15 mouse cellular contexts compared by ENCODE assay signal in the genomic region with DNA sequence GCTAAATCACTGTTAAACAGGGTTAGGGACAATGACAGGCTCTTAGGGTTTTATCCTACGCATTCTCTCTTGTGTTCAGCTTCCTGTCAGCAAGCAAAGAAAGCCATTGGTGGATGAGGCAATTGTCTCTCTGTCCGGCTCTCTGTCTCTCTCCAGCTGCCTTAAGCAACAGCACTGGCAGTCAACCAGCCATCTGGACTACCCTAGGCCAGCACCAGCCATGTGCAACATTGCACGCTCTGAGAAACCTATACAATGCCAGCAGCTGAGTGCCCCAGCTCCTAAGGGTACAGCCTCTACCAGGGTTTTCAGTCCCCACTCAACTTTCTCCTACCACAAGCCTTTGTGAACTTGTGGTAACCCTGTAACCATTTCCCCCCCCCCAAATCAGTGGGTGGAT. TPM values are rescaled to one million over a fixed set of nuclear protein-coding genes. Genes with fewer than 3 reads are reported as not detected.
A peak's percentile ranks its signal among the peaks of the same experiment; 100 is the strongest.
DNase-seq lines count a peak whose midpoint lies in the region; ATAC-seq and TF ChIP-seq lines count a peak whose summit lies in the region.
"Had no signal": no experiment of that assay in that cellular context is flagged by ENCODE, and none has a peak within 500 bp of the region (broad histone marks: within the 10 kb centered on the region; RNA-seq: fewer than 3 reads in every experiment).

No protein-coding gene starts in this region.

- no peak overlapping the region for H3K4me2 ChIP-seq in heart, embryonic 11.5 days
- no peak overlapping the region for H3K4me2 ChIP-seq in lung, postnatal 0 days (replicated peaks; ENCODE audit: low read depth, low read length)
- peak overlapping the region; percentile 97 for H3K4me2 ChIP-seq in liver, embryonic 13.5 days
- H3K4me2 ChIP-seq: hindbrain, embryonic 13.5 days; limb, embryonic 15.5 days had no signal

- DNase-seq in heart, adult 11 months = peak; percentile 95
- peak; percentile 25 for DNase-seq in lung, postnatal 10 days
- no peak for DNase-seq in lung, postnatal 0 days (ENCODE audit: low spot score)
- DNase-seq in liver, embryonic 13.5 days = no peak
- no peak for DNase-seq in left cerebral cortex, postnatal 25 days (ENCODE audit: low spot score in 2 of 2)
- DNase-seq: cerebellum, adult 9-11 months; right cerebral cortex, postnatal 4 days had no signal

- no peak for TF ChIP-seq EP300 in lung, postnatal 0 days (IDR thresholded peaks at IDR 0.05)

- peaks cover 28% of the 10 kb centered on the region for H3K4me1 ChIP-seq in heart, embryonic 11.5 days (ENCODE audit: control insufficient read depth, insufficient read depth, low read length)
- H3K4me1 ChIP-seq in lung, postnatal 0 days (ENCODE audit: insufficient read depth, low read depth, low read length) = peaks cover 9% of the 10 kb centered on the region
- peaks cover 92% of the 10 kb centered on the region for H3K4me1 ChIP-seq in liver, embryonic 13.5 days (replicated peaks)

- no peak overlapping the region for H3K9ac ChIP-seq in heart, embryonic 11.5 days (ENCODE audit: low read depth, low read length)
- H3K9ac ChIP-seq in lung, postnatal 0 days (replicated peaks; ENCODE audit: low read depth) = no peak overlapping the region
- peak overlapping the region; percentile 99 for H3K9ac ChIP-seq in liver, embryonic 13.5 days
- H3K9ac ChIP-seq: hindbrain, embryonic 13.5 days; limb, embryonic 15.5 days had no signal

- H3K4me3 ChIP-seq in heart, embryonic 11.5 days (ENCODE audit: low read depth, low read length) = no peak overlapping the region
- no peak overlapping the region for H3K4me3 ChIP-seq in lung, postnatal 0 days (ENCODE audit: low read depth, low read length)
- peak overlapping the region; percentile 74 for H3K4me3 ChIP-seq in liver, embryonic 13.5 days (replicated peaks)
- H3K4me3 ChIP-seq: hindbrain, embryonic 13.5 days; limb, embryonic 15.5 days had no signal

- no peaks in the 10 kb centered on the region for H3K36me3 ChIP-seq in heart, embryonic 11.5 days (ENCODE audit: control insufficient read depth, insufficient read depth, low read length)
- no peaks in the 10 kb centered on the region for H3K36me3 ChIP-seq in lung, postnatal 0 days (ENCODE audit: insufficient read depth, low read length)
- peaks cover 40% of the 10 kb centered on the region for H3K36me3 ChIP-seq in liver, embryonic 13.5 days
- H3K36me3 ChIP-seq: limb, embryonic 15.5 days had no signal

- intact Hi-C loops in left cerebral cortex, postnatal 25 days (cut with DNase I) = no loop called here

- H3K9me3 ChIP-seq in heart, embryonic 11.5 days (replicated peaks; ENCODE audit: control insufficient read depth, low read length) = no peaks in the 10 kb centered on the region
- H3K9me3 ChIP-seq in lung, postnatal 0 days (ENCODE audit: low read length) = no peaks in the 10 kb centered on the region
- H3K9me3 ChIP-seq in liver, embryonic 13.5 days (replicated peaks) = no peaks in the 10 kb centered on the region
- H3K9me3 ChIP-seq: forebrain, embryonic 10.5 days; hindbrain, embryonic 13.5 days; limb, embryonic 15.5 days had no signal

- no peak overlapping the region for H3K27ac ChIP-seq in heart, embryonic 11.5 days (ENCODE audit: low read depth, low read length)
- no peak overlapping the region for H3K27ac ChIP-seq in lung, postnatal 0 days (ENCODE audit: low read length)
- H3K27ac ChIP-seq in liver, embryonic 13.5 days = peak overlapping the region; percentile 100
- H3K27ac ChIP-seq: hindbrain, embryonic 13.5 days; limb, embryonic 15.5 days had no signal

- TF ChIP-seq CTCF in lung, postnatal 0 days (IDR thresholded peaks at IDR 0.05) = no peak

- WGBS in heart, embryonic 11.5 days (ENCODE audit: insufficient replicate concordance) = 87% methylated on average over 3 of the region's 3 CpGs
- 67% methylated on average over 3 of the region's 3 CpGs for WGBS in lung, postnatal 0 days
- WGBS in liver, embryonic 13.5 days (ENCODE audit: insufficient replicate concordance) = 77% methylated on average over 3 of the region's 3 CpGs

- ATAC-seq in heart, embryonic 11.5 days (replicated peaks; ENCODE audit: insufficient number of reproducible peaks, low FRiP score, low TSS enrichment) = no peak
- no peak for ATAC-seq in lung, postnatal 0 days
- ATAC-seq in granulocyte monocyte progenitor cell, adult 5-6 weeks (replicated peaks; ENCODE audit: poor library complexity, severe bottlenecking) = peak; percentile 11; the same call in 1 of the 2 replicates
- no peak for ATAC-seq in liver, embryonic 13.5 days (ENCODE audit: low read depth)
- ATAC-seq in CD4-positive, CD25-positive, alpha-beta regulatory T cell, adult 4 months = no peak

- H3K27me3 ChIP-seq in heart, embryonic 11.5 days (ENCODE audit: control insufficient read depth, insufficient read depth, low read length) = no peaks in the 10 kb centered on the region
- H3K27me3 ChIP-seq in lung, postnatal 0 days (replicated peaks; ENCODE audit: insufficient read depth, low read length) = no peaks in the 10 kb centered on the region
- no peaks in the 10 kb centered on the region for H3K27me3 ChIP-seq in liver, embryonic 13.5 days
- H3K27me3 ChIP-seq: hindbrain, embryonic 13.5 days; limb, embryonic 15.5 days had no signal

RNA-seq across cellular contexts. Expression of a gene that starts 3.0 kb away (rescaled TPM):
- polyA plus RNA-seq in heart, embryonic 11.5 days (2014; fragmentation: Nextera tagmentation; extraction: Ambion mirVana) = 23.1 and 24.2 TPM in 2 replicates
- polyA plus RNA-seq in lung, postnatal 0 days (2015; fragmentation: Nextera tagmentation; extraction: Ambion mirVana) = 15.1 and 18.2 TPM in 2 replicates
- 7.5 and 23.0 TPM in 2 replicates for total RNA-seq in granulocyte monocyte progenitor cell, adult 5-6 weeks (2014; fragmentation: Nextera tagmentation)
- 10.9 and 12.6 TPM in 2 replicates for total RNA-seq in granulocyte monocyte progenitor cell, adult 5-6 weeks (2017)
- 78.6 and 94.8 TPM in 2 replicates for polyA plus RNA-seq in liver, embryonic 13.5 days (2015; fragmentation: Nextera tagmentation; extraction: Ambion mirVana)
- polyA plus RNA-seq in CD4-positive, CD25-positive, alpha-beta regulatory T cell, adult 4 months (2017; shearing (Covaris generic)) = 1 to 10 TPM; 2.0 to 2.4 TPM
- total RNA-seq in left cerebral cortex, postnatal 25 days (2021) = 10 to 100 TPM; 17.7 to 27.1 TPM

RNA-seq across cellular contexts. Expression of a gene that starts 14.5 kb away (rescaled TPM):
- polyA plus RNA-seq in heart, embryonic 11.5 days (2014; fragmentation: Nextera tagmentation; extraction: Ambion mirVana) = 499 and 500 TPM in 2 replicates
- polyA plus RNA-seq in lung, postnatal 0 days (2015; fragmentation: Nextera tagmentation; extraction: Ambion mirVana) = 126 and 138 TPM in 2 replicates
- total RNA-seq in granulocyte monocyte progenitor cell, adult 5-6 weeks (2014; fragmentation: Nextera tagmentation) = 440 and 513 TPM in 2 replicates
- total RNA-seq in granulocyte monocyte progenitor cell, adult 5-6 weeks (2017) = 599 and 620 TPM in 2 replicates
- 634 and 723 TPM in 2 replicates for polyA plus RNA-seq in liver, embryonic 13.5 days (2015; fragmentation: Nextera tagmentation; extraction: Ambion mirVana)
- polyA plus RNA-seq in CD4-positive, CD25-positive, alpha-beta regulatory T cell, adult 4 months (2017; shearing (Covaris generic)) = 100 to 1,000 TPM; 235 to 276 TPM
- total RNA-seq in left cerebral cortex, postnatal 25 days (2021) = 100 to 1,000 TPM; 150 to 162 TPM

RNA-seq across cellular contexts. Expression of a gene that starts 52.1 kb away (rescaled TPM):
- 0.03 and 0.39 TPM in 2 replicates for polyA plus RNA-seq in heart, embryonic 11.5 days (2014; fragmentation: Nextera tagmentation; extraction: Ambion mirVana)
- not detected in 2 replicates for polyA plus RNA-seq in lung, postnatal 0 days (2015; fragmentation: Nextera tagmentation; extraction: Ambion mirVana)
- total RNA-seq in granulocyte monocyte progenitor cell, adult 5-6 weeks (2014; fragmentation: Nextera tagmentation) = not detected in 2 replicates
- total RNA-seq in granulocyte monocyte progenitor cell, adult 5-6 weeks (2017) = not detected in 2 replicates
- polyA plus RNA-seq in liver, embryonic 13.5 days (2015; fragmentation: Nextera tagmentation; extraction: Ambion mirVana) = not detected in 2 replicates
- under 1 TPM in 1 of 2 experiments, not detected in 1; 0.08 TPM for polyA plus RNA-seq in CD4-positive, CD25-positive, alpha-beta regulatory T cell, adult 4 months (2017; shearing (Covaris generic))
- 100 to 1,000 TPM; 137 to 150 TPM for total RNA-seq in left cerebral cortex, postnatal 25 days (2021)
- total RNA-seq: CH12.LX had no signal
- polyA plus RNA-seq: thymus, postnatal 0 days had no signal

Comparison
In these comparisons a context has a peak if more than half of its experiments do, and no peak if none do; other contexts are left out.
1. DNase-seq: peak in heart, adult 11 months (single experiment) and lung, postnatal 10 days (single experiment); none in lung, postnatal 0 days (single experiment), liver, embryonic 13.5 days (single experiment) and left cerebral cortex, postnatal 25 days (0 of 2).